Mouse (Mus musculus) intestine, postnatal 0 days (tissue): ENCODE results near the gene Cyp2c40. TPM values are rescaled to one million over a fixed set of nuclear protein-coding genes. Genes with fewer than 3 reads are reported as not detected.
"Not testable (repeated sequence)": the region's sequence is repeated elsewhere in the genome, so short reads cannot be mapped to it uniquely, and the experiment has no call there.

Source experiments
- ATAC-seq: fragments of 200-750 bp; cut with Nextera tagmentation; 2 replicates; pipeline ENCODE4 v1.8.0; 2017; ENCODE audit warnings: mild to moderate bottlenecking, moderate TSS enrichment, moderate library complexity
- H3K27ac ChIP-seq: fragments of 300-500 bp; sonication (generic); 2 replicates; pipeline ENCODE4 v1.5.1; 2014; ENCODE audit warnings: mild to moderate bottlenecking, low read depth, low read length, moderate library complexity
- H3K27me3 ChIP-seq: fragments of 300-500 bp; sonication (generic); replicated peaks from 2 replicates; pipeline ENCODE4 v1.6.1; 2014; ENCODE audit warnings: low read length, mixed read lengths; ENCODE audit not compliant: control insufficient read depth, insufficient read depth
- H3K36me3 ChIP-seq: fragments of 300-500 bp; sonication (generic); 2 replicates; pipeline ENCODE4 v1.6.1; 2014; ENCODE audit warnings: mild to moderate bottlenecking, moderate library complexity; ENCODE audit not compliant: control insufficient read depth, insufficient read depth
- H3K4me1 ChIP-seq: fragments of 300-500 bp; sonication (generic); replicated peaks from 2 replicates; pipeline ENCODE4 v1.6.1; 2014; ENCODE audit warnings: antibody characterized with exemption, low read length, mixed read lengths; ENCODE audit not compliant: control insufficient read depth, insufficient read depth
- H3K4me2 ChIP-seq: fragments of 300-500 bp; sonication (generic); replicated peaks from 2 replicates; pipeline ENCODE4 v1.6.1; 2014; ENCODE audit warnings: low read depth, mild to moderate bottlenecking, moderate library complexity
- H3K4me3 ChIP-seq: fragments of 300-500 bp; sonication (generic); 2 replicates; pipeline ENCODE4 v1.5.1; 2014; ENCODE audit warnings: low read depth, low read length
- H3K9ac ChIP-seq: fragments of 300-500 bp; sonication (generic); 2 replicates; pipeline ENCODE4 v1.6.1; 2014; ENCODE audit warnings: mild to moderate bottlenecking, low read depth, low read length
- H3K9me3 ChIP-seq: fragments of 300-500 bp; sonication (generic); 2 replicates; pipeline ENCODE4 v1.6.1; 2016; ENCODE audit warnings: mixed run types; ENCODE audit not compliant: control insufficient read depth
- CTCF ChIP-seq: sonication (generic); IDR thresholded peaks from 2 replicates; pipeline ENCODE4 v1.5.1; 2016; ENCODE audit warnings: low read depth, mild to moderate bottlenecking, control low read depth, antibody characterized with exemption, moderate library complexity
- WGBS: fragments of 180-500 bp; shearing (Covaris S2); extraction: QIAGEN DNeasy Blood & Tissue Kit; methylation state at CpG from one replicate; pipeline ENCODE4 v1.1.7; 2014; 5-methylcytosine and 5-hydroxymethylcytosine counted together
- polyA plus RNA-seq: library from polyadenylated mRNA; unstranded; fragments of >200 nt; fragmentation: Nextera tagmentation; extraction: Ambion mirVana; gene quantifications from 2 replicates; pipeline ENCODE4 v1.2.1, GENCODE M21; 2015

Cyp2c40 gene
- 0.18 and 0.30 TPM in 2 replicates for polyA plus RNA-seq

- WGBS: 66% methylated on average over 3 of the region's 3 CpGs
- H3K36me3 ChIP-seq, H3K4me1 ChIP-seq, H3K9me3 ChIP-seq, ATAC-seq, H3K9ac ChIP-seq, H3K4me2 ChIP-seq, H3K27me3 ChIP-seq, H3K27ac ChIP-seq, H3K4me3 ChIP-seq: not testable (repeated sequence)
Measured at GRCm38 (mm10) chr19:39812714-39813113, at the start of gene Cyp2c40. Gene Cyp2c40, minus strand, starts transcription at chr19:39812814.

GRCm38 (mm10) chr19:39820931-39821330 is 8.3 kb upstream of the Cyp2c40 start:
- WGBS: 65% methylated on average over 2 of the region's 2 CpGs
- not testable (repeated sequence) for H3K36me3 ChIP-seq, H3K4me2 ChIP-seq, H3K4me1 ChIP-seq, H3K9ac ChIP-seq, H3K4me3 ChIP-seq, ATAC-seq, H3K9me3 ChIP-seq, H3K27ac ChIP-seq, H3K27me3 ChIP-seq

GRCm38 (mm10) chr19:39816400-39816799 is 3.8 kb upstream of the Cyp2c40 start:
- H3K27me3 ChIP-seq, H3K4me3 ChIP-seq, H3K4me1 ChIP-seq, H3K27ac ChIP-seq, H3K9me3 ChIP-seq, ATAC-seq, H3K36me3 ChIP-seq, H3K4me2 ChIP-seq, H3K9ac ChIP-seq: not testable (repeated sequence)
- WGBS: 95% methylated on average over 1 of the region's 1 CpGs

GRCm38 (mm10) chr19:39815991-39816390 is 3.4 kb upstream of the Cyp2c40 start:
- H3K9ac ChIP-seq, H3K4me3 ChIP-seq, H3K27ac ChIP-seq, H3K9me3 ChIP-seq, H3K4me1 ChIP-seq, H3K36me3 ChIP-seq, ATAC-seq, H3K27me3 ChIP-seq, H3K4me2 ChIP-seq: not testable (repeated sequence)
- 89% methylated on average over 4 of the region's 4 CpGs for WGBS

GRCm38 (mm10) chr19:39785458-39785857 is 27.2 kb downstream of the Cyp2c40 start:
- not testable (repeated sequence) for H3K4me1 ChIP-seq, H3K36me3 ChIP-seq, H3K27ac ChIP-seq, H3K4me2 ChIP-seq, H3K9me3 ChIP-seq, H3K27me3 ChIP-seq, H3K9ac ChIP-seq, H3K4me3 ChIP-seq, ATAC-seq
- WGBS: 75% methylated on average over 2 of the region's 2 CpGs
- peak; percentile 53 for TF ChIP-seq CTCF

- no peaks in the 10 kb centered on the region for H3K4me1 ChIP-seq
- ATAC-seq: peak; percentile 94
- no peaks in the 10 kb centered on the region for H3K27me3 ChIP-seq
- H3K9me3 ChIP-seq: no peaks in the 10 kb centered on the region
- no peaks in the 10 kb centered on the region for H3K36me3 ChIP-seq
- no peak overlapping the region for H3K4me2 ChIP-seq
- H3K4me3 ChIP-seq: no peak overlapping the region
- 27% methylated on average over 1 of the region's 1 CpGs for WGBS
- H3K27ac ChIP-seq: no peak overlapping the region
- H3K9ac ChIP-seq: no peak overlapping the region
- no peak for TF ChIP-seq CTCF
Measured at GRCm38 (mm10) chr19:39745357-39745756, 67.3 kb downstream of the Cyp2c40 start.

- not testable (repeated sequence) for H3K4me2 ChIP-seq, H3K9ac ChIP-seq, H3K27ac ChIP-seq, H3K27me3 ChIP-seq, H3K4me1 ChIP-seq, H3K9me3 ChIP-seq, H3K4me3 ChIP-seq, H3K36me3 ChIP-seq, ATAC-seq
- 17% methylated on average over 1 of the region's 1 CpGs for WGBS
Measured at GRCm38 (mm10) chr19:39744361-39744760, 68.3 kb downstream of the Cyp2c40 start.
